Mouse (Mus musculus) cerebellum, adult 2 months (tissue): ENCODE measurements around the gene Slc22a5.

Experiments
- CTCF ChIP-seq: fragments of 200-500 bp; IDR thresholded peaks from 2 replicates; pipeline ENCODE4 v1.5.1; 2011; ENCODE audit warnings: low read depth, mild to moderate bottlenecking, control low read depth, low read length, moderate library complexity, borderline replicate concordance; ENCODE audit not compliant: insufficient read depth
- POLR2A ChIP-seq: fragments of 200-500 bp; IDR thresholded peaks from 2 replicates; pipeline ENCODE4 v1.6.1; 2011; ENCODE audit warnings: low read length, control low read depth, borderline replicate concordance; ENCODE audit not compliant: insufficient read depth

DNA sequence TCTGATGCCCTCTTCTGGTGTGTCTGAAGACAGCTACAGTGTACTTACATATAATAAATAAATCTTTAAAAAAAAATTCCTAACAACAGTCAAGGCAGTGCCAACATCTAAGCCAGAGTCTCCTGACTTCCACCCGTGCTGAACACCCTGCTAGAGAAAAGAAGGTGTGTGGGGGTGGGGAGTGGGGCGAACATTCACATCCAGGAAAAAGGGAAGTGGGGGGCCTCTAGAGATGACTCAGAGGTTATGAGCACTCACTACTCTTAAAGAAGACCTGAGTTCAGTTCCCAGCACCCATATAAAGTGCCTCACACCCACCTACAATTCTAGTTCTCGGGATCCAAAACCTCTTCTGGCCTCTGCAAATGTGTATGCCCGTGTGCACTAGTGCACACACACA is 66.1 kb downstream of the Slc22a5 start:
- TF ChIP-seq POLR2A, result no peak
- no peak for TF ChIP-seq CTCF
